Mouse (Mus musculus) layer of hippocampus, adult 9-11 months (tissue): Measurements from ENCODE around the gene Capns1.

ENCODE experiments used
- DNase-seq: peaks from one replicate; pipeline ENCODE4 v3.0.0; 2022

The Capns1 gene

GRCm38 (mm10) chr7:30169583-30170282 lies 28.9 kb downstream of the Capns1 start, which contains the start of gene Zfp146:
Zfp146 (minus strand) TSS chr7:30169750.
- DNase-seq = peak; percentile 96

- peak; percentile 35 for DNase-seq
These were observed 29.6 kb downstream of the Capns1 start for GRCm38 (mm10) chr7:30168914-30169582.

- no peak for DNase-seq
These were observed 33.9 kb downstream of the Capns1 start for GRCm38 (mm10) chr7:30164745-30165144.

- DNase-seq = no peak
These were observed 35.5 kb downstream of the Capns1 start for GRCm38 (mm10) chr7:30163113-30163512.

- no peak for DNase-seq
These were observed 43.1 kb downstream of the Capns1 start for GRCm38 (mm10) chr7:30155507-30155906.

GRCm38 (mm10) chr7:30154040-30154439 lies 44.6 kb downstream of the Capns1 start:
- no peak for DNase-seq

GRCm38 (mm10) chr7:30147011-30147410 lies 51.6 kb downstream of the Capns1 start:
- DNase-seq = no peak

GRCm38 (mm10) chr7:30143555-30144209 lies 54.9 kb downstream of the Capns1 start:
- DNase-seq = peak; percentile 73

- no peak for DNase-seq
These were observed 55.4 kb downstream of the Capns1 start for GRCm38 (mm10) chr7:30143170-30143554.
